Mouse (Mus musculus): ENCODE measurements around the gene Olfr329-ps. TPM values are rescaled to one million over a fixed set of nuclear protein-coding genes. Genes with fewer than 3 reads are reported as not detected.

The Olfr329-ps gene
- total RNA-seq, 2 experiments from 2014 or later: not detected

Other genes starting within 250 kb of the Olfr329-ps start
- gene Zfp692, start 239.4 kb downstream of the Olfr329-ps start, total RNA-seq (2021): 10 to 100 TPM; 19.2 to 21.4 TPM
- gene Zfp672, start 216.1 kb downstream of the Olfr329-ps start, total RNA-seq (2021): 10 to 100 TPM; 47.7 to 50.4 TPM
- gene Sh3bp5l, start 215.7 kb downstream of the Olfr329-ps start, total RNA-seq (2021): 10 to 100 TPM; 55.5 to 60.8 TPM
- not detected for gene Lypd8, start 167.4 kb downstream of the Olfr329-ps start, total RNA-seq (2021)
- not detected for gene 1810065E05Rik, start 125.3 kb downstream of the Olfr329-ps start, total RNA-seq (2021)
- gene Gm12253, start 113.9 kb downstream of the Olfr329-ps start, total RNA-seq (2021): not detected
- gene Lypd9, start 93.5 kb downstream of the Olfr329-ps start, total RNA-seq (2021): not detected
- not detected for gene Olfr30, start 84.2 kb downstream of the Olfr329-ps start, total RNA-seq (2021)
- not detected for gene Olfr332, start 53.9 kb downstream of the Olfr329-ps start, total RNA-seq (2021)
- gene Olfr331, start 43.9 kb downstream of the Olfr329-ps start, total RNA-seq (2021): not detected
- gene Olfr330, start 11.6 kb downstream of the Olfr329-ps start, total RNA-seq (2021): not detected
- under 1 TPM in 1 of 2 experiments, not detected in 1; 0.11 TPM for gene Olfr328, start 9.2 kb upstream of the Olfr329-ps start, total RNA-seq (2021)
- not detected for gene Olfr224, start 24.1 kb upstream of the Olfr329-ps start, total RNA-seq (2021)
- not detected for gene Olfr325, start 31.3 kb upstream of the Olfr329-ps start, total RNA-seq (2021)
- not detected for gene Olfr324, start 48.7 kb upstream of the Olfr329-ps start, total RNA-seq (2021)
- gene 2210407C18Rik, start 69.7 kb upstream of the Olfr329-ps start, total RNA-seq (2021): not detected
- gene Olfr323, start 84.1 kb upstream of the Olfr329-ps start, total RNA-seq (2021): not detected
- gene Trim58, start 94.0 kb upstream of the Olfr329-ps start, total RNA-seq (2021): under 1 TPM in 1 of 2 experiments, not detected in 1; 0.20 TPM
- not detected for gene Olfr322, start 112.4 kb upstream of the Olfr329-ps start, total RNA-seq (2021)
- not detected for gene Olfr320, start 134.7 kb upstream of the Olfr329-ps start, total RNA-seq (2021)
- not detected for gene Olfr319, start 152.7 kb upstream of the Olfr329-ps start, total RNA-seq (2021)
- gene Olfr318, start 177.6 kb upstream of the Olfr329-ps start, total RNA-seq (2021): not detected
- under 1 TPM; 0.20 to 0.30 TPM for gene Olfr317, start 192.8 kb upstream of the Olfr329-ps start, total RNA-seq (2021)
- under 1 TPM; 0.24 to 0.28 TPM for gene Olfr316, start 206.3 kb upstream of the Olfr329-ps start, total RNA-seq (2021)
- not detected for gene Olfr315, start 226.8 kb upstream of the Olfr329-ps start, total RNA-seq (2021)
- gene Olfr314, start 236.5 kb upstream of the Olfr329-ps start, total RNA-seq (2021): not detected